Mouse (Mus musculus): ENCODE data around the gene Jhy. TPM values are rescaled to one million over a fixed set of nuclear protein-coding genes. Genes with fewer than 3 reads are reported as not detected.
A peak's percentile ranks its signal among the peaks of the same experiment; 100 is the strongest.

Jhy gene
- polyA plus RNA-seq, 1 experiment from 2014 or later = 0.99 TPM

- Histone ChIP-seq H3K4me3 (ENCODE audit: low read depth, low read length) (no peak overlapping the region), H3K4me2 (ENCODE audit: low read length) (no peak overlapping the region), H3K9me3 (replicated peaks; ENCODE audit: control insufficient read depth, low read length) (no peaks in the 10 kb centered on the region), H3K4me1 (ENCODE audit: control insufficient read depth, insufficient read depth, low read length) (no peaks in the 10 kb centered on the region), H3K27ac (ENCODE audit: low read depth, low read length) (no peak overlapping the region), H3K36me3 (ENCODE audit: control insufficient read depth, insufficient read depth, low read length) (no peaks in the 10 kb centered on the region), H3K27me3 (replicated peaks; ENCODE audit: control insufficient read depth, insufficient read depth, low read length) (peaks cover 86% of the 10 kb centered on the region), H3K9ac (ENCODE audit: low read length) (no peak overlapping the region)
- ATAC-seq = no peak
- 2% methylated on average over 4 of the region's 4 CpGs for WGBS
- no peak for DNase-seq (ENCODE audit: low spot score)
Observed at GRCm38 (mm10) chr9:40874961-40875360, 89.0 kb downstream of the Jhy start.

DNA sequence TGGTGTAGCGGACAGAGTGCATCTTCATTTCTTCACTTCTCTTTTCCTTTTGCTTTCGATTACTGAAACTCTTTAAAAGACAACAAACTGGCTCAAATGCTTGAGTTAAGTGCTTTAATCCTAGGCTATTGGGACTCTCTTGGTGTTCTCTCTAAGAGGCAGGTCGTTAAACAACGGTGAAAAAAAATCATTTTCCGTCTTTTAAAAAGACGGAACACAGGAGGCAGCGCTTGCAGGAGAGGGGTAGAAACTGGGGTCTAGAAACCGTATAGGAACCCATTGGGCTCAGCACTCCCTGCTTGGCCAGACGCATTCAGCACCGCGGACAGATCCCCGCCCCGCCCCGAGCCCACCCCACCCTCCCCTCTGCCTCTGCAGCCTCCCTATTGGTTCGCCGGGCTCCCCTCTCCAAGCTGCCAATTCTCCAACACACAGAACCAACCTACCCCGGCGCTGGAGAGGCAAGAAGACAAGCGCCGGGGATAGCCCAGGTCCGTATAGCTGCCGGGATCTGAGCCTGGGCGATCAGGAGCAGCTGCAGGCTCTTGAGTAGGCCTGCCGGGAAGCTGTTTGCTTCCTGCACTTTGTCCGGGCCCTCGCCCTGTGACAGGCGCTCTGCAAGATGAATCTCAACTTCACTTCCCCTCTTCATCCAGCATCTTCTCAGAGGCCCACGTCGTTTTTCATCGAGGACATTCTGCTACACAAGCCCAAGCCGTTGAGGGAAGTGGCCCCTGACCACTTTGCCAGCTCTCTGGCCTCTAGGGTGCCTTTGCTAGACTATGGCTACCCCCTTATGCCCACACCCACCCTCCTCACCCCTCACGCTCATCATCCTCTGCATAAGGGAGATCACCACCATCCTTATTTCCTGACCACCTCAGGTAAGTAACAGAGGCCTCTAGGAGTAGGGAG is 90.1 kb downstream of the Jhy start, which contains the start of gene Bsx:
Gene Bsx (plus strand): TSS at position 572 of the 915 bp plus-strand sequence.
- Histone ChIP-seq H3K27me3 (replicated peaks; ENCODE audit: control insufficient read depth, insufficient read depth, low read length) (peaks cover 85% of the 10 kb centered on the region), H3K4me1 (ENCODE audit: control insufficient read depth, insufficient read depth, low read length) (no peaks in the 10 kb centered on the region), H3K9ac (ENCODE audit: low read length) (no peak within 1 kb of the TSS), H3K36me3 (ENCODE audit: control insufficient read depth, insufficient read depth, low read length) (no peaks in the 10 kb centered on the region), H3K4me3 (ENCODE audit: low read depth, low read length) (no peak within 1 kb of the TSS), H3K27ac (ENCODE audit: low read depth, low read length) (no peak within 1 kb of the TSS), H3K4me2 (ENCODE audit: low read length) (no peak within 1 kb of the TSS), H3K9me3 (replicated peaks; ENCODE audit: control insufficient read depth, low read length) (no peaks in the 10 kb centered on the region)
- peak; percentile 73 for DNase-seq (ENCODE audit: low spot score)
- ATAC-seq = peak; percentile 85
- 2% methylated on average over 32 of the region's 32 CpGs for WGBS

- WGBS = 3% methylated on average over 8 of the region's 8 CpGs
- H3K4me1 ChIP-seq (ENCODE audit: control insufficient read depth, insufficient read depth, low read length) = no peaks in the 10 kb centered on the region
- no peaks in the 10 kb centered on the region for H3K9me3 ChIP-seq (replicated peaks; ENCODE audit: control insufficient read depth, low read length)
- peaks cover 78% of the 10 kb centered on the region for H3K27me3 ChIP-seq (replicated peaks; ENCODE audit: control insufficient read depth, insufficient read depth, low read length)
- H3K4me3 ChIP-seq (ENCODE audit: low read depth, low read length) = 0 out of 2 replicates have a peak overlapping the region, but pooled peaks have one; percentile 7
- H3K27ac ChIP-seq (ENCODE audit: low read depth, low read length) = no peak overlapping the region
- H3K36me3 ChIP-seq (ENCODE audit: control insufficient read depth, insufficient read depth, low read length) = no peaks in the 10 kb centered on the region
- DNase-seq (ENCODE audit: low spot score) = no peak
- H3K9ac ChIP-seq (ENCODE audit: low read length) = no peak overlapping the region
- no peak for ATAC-seq
- H3K4me2 ChIP-seq (ENCODE audit: low read length) = no peak overlapping the region
Observed at GRCm38 (mm10) chr9:40872156-40872478, 91.8 kb downstream of the Jhy start.

DNA sequence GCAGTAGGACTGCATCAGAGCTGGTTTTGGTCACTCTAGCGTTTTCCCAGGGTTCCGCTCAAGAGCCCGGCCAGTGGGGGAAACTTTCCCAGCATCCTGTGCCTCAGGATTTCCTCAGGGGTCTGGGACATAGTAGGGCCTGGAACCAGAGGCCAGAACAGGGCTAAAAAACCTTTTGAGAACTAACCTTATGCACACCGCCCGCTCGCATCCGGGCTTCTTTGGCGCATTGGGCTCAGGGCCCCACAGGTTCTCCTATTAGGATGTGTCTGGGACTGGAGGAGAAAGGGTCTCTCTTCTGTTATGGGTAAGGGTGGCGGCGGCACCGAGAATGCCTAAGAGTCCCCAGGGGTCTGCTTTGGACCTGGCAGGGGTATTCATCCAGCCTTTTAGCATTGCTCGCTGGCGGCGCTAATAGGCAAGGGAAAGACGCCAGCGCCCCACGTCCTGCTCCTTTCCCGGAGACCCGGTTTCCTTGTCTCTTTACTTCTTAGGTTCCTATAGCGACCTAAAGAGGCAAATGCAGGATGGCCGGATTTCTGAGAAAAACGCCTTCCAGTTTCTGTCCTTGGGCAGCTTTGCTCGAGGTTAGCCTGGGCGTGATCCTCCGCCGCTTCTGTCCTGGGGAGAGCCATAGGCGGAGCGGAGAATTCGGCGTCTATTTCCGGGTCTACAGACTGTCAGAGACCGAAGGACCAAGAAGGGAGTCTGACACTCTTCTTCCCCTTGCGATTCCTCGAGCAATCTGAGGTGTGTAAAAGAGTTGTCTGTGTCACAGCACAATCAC is 92.4 kb downstream of the Jhy start:
- WGBS = 1% methylated on average over 34 of the region's 34 CpGs

DNA sequence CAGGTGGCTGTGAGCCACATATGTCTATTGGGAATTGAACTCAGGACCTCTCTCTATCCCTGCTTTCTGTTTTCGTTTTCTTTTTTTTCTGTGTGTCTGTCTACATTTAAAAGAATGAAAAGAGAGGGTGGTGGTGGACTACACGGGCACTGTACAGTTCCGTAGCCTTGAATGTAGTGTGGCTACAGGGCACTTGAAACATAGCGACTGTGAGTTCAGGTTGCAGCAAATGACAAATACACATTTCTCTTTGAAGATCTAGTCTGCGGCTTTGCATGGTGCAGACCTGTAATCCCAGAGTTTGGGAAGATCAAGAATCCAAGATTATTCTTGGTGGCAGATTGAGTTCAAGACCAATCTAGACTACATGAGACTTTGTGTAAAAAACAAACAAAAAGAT is 93.6 kb downstream of the Jhy start:
- Histone ChIP-seq H3K9me3 (replicated peaks; ENCODE audit: control insufficient read depth, low read length) (no peaks in the 10 kb centered on the region), H3K27ac (ENCODE audit: low read depth, low read length) (no peak overlapping the region), H3K4me2 (ENCODE audit: low read length) (no peak overlapping the region), H3K36me3 (ENCODE audit: control insufficient read depth, insufficient read depth, low read length) (no peaks in the 10 kb centered on the region), H3K27me3 (replicated peaks; ENCODE audit: control insufficient read depth, insufficient read depth, low read length) (peaks cover 68% of the 10 kb centered on the region), H3K4me3 (ENCODE audit: low read depth, low read length) (no peak overlapping the region), H3K4me1 (ENCODE audit: control insufficient read depth, insufficient read depth, low read length) (no peaks in the 10 kb centered on the region), H3K9ac (ENCODE audit: low read length) (no peak overlapping the region)
- WGBS = 81% methylated on average over 5 of the region's 5 CpGs
- ATAC-seq (no peak), DNase-seq (ENCODE audit: low spot score) (no peak)

More for the DNA sequence above, 92.4 kb downstream of the Jhy start:
- H3K27ac ChIP-seq (ENCODE audit: low read depth, low read length) = no peak overlapping the region
- H3K36me3 ChIP-seq (ENCODE audit: control insufficient read depth, insufficient read depth, low read length) = no peaks in the 10 kb centered on the region
- no peak for DNase-seq (ENCODE audit: low spot score)
- no peak overlapping the region for H3K9ac ChIP-seq (ENCODE audit: low read length)
- ATAC-seq = no peak
- peaks cover 76% of the 10 kb centered on the region for H3K27me3 ChIP-seq (replicated peaks; ENCODE audit: control insufficient read depth, insufficient read depth, low read length)
- H3K4me3 ChIP-seq (ENCODE audit: low read depth, low read length) = peak overlapping the region; percentile 7; the same call in 1 of the 2 replicates
- H3K4me2 ChIP-seq (ENCODE audit: low read length) = peak overlapping the region; percentile 20
- no peaks in the 10 kb centered on the region for H3K9me3 ChIP-seq (replicated peaks; ENCODE audit: control insufficient read depth, low read length)
- no peaks in the 10 kb centered on the region for H3K4me1 ChIP-seq (ENCODE audit: control insufficient read depth, insufficient read depth, low read length)

DNA sequence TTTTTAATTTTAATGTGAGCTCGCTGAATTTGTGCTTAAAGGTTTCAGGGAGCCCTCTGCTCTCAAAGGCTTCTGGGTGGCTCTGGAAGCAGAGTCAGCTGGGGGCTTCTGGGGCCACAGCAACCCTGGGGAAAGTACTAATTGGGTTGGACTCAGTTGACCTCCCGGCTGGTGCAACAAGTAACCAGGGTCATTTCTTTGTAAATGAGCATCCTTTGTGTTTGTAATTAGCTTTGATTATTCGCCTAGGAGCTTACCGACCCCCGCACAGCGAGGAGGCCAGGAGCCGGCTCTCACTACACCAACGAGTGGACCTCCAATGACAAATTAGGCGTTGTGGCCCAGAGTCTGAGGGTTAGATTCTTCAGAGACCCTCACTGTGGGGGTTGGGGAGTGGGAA is 104.7 kb downstream of the Jhy start:
- Histone ChIP-seq H3K27me3 (replicated peaks; ENCODE audit: control insufficient read depth, insufficient read depth, low read length) (peaks cover 32% of the 10 kb centered on the region), H3K4me3 (ENCODE audit: low read depth, low read length) (peak overlapping the region; percentile 15), H3K9ac (ENCODE audit: low read length) (no peak overlapping the region), H3K36me3 (ENCODE audit: control insufficient read depth, insufficient read depth, low read length) (no peaks in the 10 kb centered on the region), H3K9me3 (replicated peaks; ENCODE audit: control insufficient read depth, low read length) (no peaks in the 10 kb centered on the region), H3K4me1 (ENCODE audit: control insufficient read depth, insufficient read depth, low read length) (peaks cover 4% of the 10 kb centered on the region; the same call in 1 of the 2 replicates), H3K27ac (ENCODE audit: low read depth, low read length) (no peak overlapping the region), H3K4me2 (ENCODE audit: low read length) (peak overlapping the region; percentile 44)
- WGBS = 2% methylated on average over 9 of the region's 9 CpGs
- ATAC-seq (no peak), DNase-seq (ENCODE audit: low spot score) (no peak)

DNA sequence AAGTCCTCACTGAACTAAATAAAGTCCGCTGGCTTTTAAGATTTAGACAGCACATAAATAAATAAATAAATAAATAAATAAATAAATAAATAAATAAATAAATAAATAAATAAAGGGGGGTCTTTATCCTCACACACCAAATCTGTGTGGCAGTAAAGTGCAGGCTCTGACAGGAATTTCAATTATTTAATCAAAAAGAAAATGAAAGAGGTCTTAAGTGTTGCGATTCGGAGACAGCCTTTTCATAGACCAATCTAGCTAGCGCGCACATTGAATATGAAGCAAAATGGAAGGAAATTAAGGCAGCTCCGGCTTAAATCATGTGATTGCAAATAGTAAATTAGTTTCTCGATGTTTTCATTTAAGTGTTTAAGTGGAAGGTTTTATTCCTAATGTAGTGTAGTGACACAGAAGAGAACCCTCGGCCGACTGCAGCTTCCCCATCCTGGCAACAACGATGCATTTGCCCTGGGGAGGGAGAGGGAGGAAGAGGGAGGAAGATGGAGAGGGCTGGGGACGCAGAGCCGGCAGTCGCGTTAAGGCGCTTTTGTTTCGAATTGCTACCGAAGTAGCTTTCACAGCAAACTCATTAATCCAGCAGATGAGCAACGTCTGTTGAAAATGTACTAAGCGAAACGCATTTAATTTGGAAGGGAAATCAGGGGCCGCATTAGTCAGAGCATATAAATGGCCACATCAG is 105.3 kb downstream of the Jhy start:
- peak overlapping the region; percentile 44 for H3K4me2 ChIP-seq (ENCODE audit: low read length)
- H3K9ac ChIP-seq (ENCODE audit: low read length) = no peak overlapping the region
- whole genome bisulfite sequencing = 3% methylated on average over 21 of the region's 21 CpGs
- peak overlapping the region; percentile 15 for H3K4me3 ChIP-seq (ENCODE audit: low read depth, low read length)
- no peak overlapping the region for H3K27ac ChIP-seq (ENCODE audit: low read depth, low read length)
- peaks cover 4% of the 10 kb centered on the region; the same call in 1 of the 2 replicates for H3K4me1 ChIP-seq (ENCODE audit: control insufficient read depth, insufficient read depth, low read length)
- DNase-seq (ENCODE audit: low spot score) (peak; percentile 78), ATAC-seq (peak; percentile 66)
- H3K9me3 ChIP-seq (replicated peaks; ENCODE audit: control insufficient read depth, low read length) = no peaks in the 10 kb centered on the region
- H3K36me3 ChIP-seq (ENCODE audit: control insufficient read depth, insufficient read depth, low read length) = no peaks in the 10 kb centered on the region
- peaks cover 29% of the 10 kb centered on the region for H3K27me3 ChIP-seq (replicated peaks; ENCODE audit: control insufficient read depth, insufficient read depth, low read length)

DNA sequence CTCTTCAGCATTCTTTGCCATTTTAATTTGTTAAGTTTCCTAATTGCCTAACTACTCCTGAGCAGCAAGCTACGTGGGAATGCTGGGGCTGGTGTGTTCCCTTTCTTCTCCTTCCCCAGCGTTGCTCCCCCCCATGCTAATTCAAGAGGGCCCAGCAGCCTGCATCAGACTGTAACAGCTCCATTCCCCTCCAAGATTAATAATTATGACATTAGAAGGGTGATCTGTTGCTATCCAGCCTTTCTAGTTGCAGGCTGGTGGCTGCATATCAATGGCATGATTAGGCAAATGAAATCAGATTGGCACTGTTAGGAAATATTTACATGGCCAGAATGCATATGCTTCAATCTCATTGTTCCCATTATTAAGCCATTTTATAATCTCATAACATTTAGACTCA is 112.4 kb downstream of the Jhy start:
- ATAC-seq = no peak; the same call in 1 of the 2 replicates
- H3K27ac ChIP-seq (ENCODE audit: low read depth, low read length) = no peak overlapping the region
- H3K4me1 ChIP-seq (ENCODE audit: control insufficient read depth, insufficient read depth, low read length) = no peaks in the 10 kb centered on the region
- 11% methylated on average over 2 of the region's 2 CpGs for WGBS
- peaks cover 6% of the 10 kb centered on the region; the same call in 1 of the 2 replicates for H3K27me3 ChIP-seq (replicated peaks; ENCODE audit: control insufficient read depth, insufficient read depth, low read length)
- no peak for DNase-seq (ENCODE audit: low spot score)
- H3K4me3 ChIP-seq (ENCODE audit: low read depth, low read length) = no peak overlapping the region
- H3K36me3 ChIP-seq (ENCODE audit: control insufficient read depth, insufficient read depth, low read length) = no peaks in the 10 kb centered on the region
- H3K4me2 ChIP-seq (ENCODE audit: low read length) = no peak overlapping the region
- H3K9me3 ChIP-seq (replicated peaks; ENCODE audit: control insufficient read depth, low read length) = no peaks in the 10 kb centered on the region
- H3K9ac ChIP-seq (ENCODE audit: low read length) = no peak overlapping the region

All from forebrain, embryonic 14.5 days (tissue).